Mouse (Mus musculus): ENCODE measurements at regions not wholly inside any gene's neighbourhood (a gene's known extent, or its start where the extent isn't known, plus 50 kb on each side); places are given as distances from the start of the nearest gene placed in this dataset.
A peak's percentile ranks its signal among the peaks of the same experiment; 100 is the strongest.

DNA sequence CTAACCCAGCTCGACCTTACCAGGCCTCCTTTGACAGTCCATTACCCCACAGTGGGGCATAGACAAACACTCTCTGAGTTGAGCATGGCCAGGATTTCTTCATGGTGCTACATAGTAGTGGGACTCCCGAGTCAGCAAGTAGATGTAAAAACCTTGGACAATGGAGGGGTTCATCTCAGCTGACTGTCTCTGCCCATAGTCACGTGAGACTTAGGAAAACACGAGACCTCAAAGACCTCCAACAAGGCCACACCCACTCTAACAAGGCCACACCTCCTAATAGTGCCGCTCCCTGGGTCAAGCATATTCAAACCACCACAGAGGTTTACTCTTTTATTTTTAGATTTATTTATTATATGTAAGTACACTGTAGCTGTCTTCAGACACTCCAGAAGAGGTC lies 52.5 kb upstream of the Cldn24 start:
- Histone ChIP-seq H3K4me1 (replicated peaks) (0 out of 2 replicates have a peak, but pooled peaks cover 7% of the 10 kb centered on the region), H3K4me3 (no peak overlapping the region), H3K27ac (ENCODE audit: poor library complexity, severe bottlenecking) (no peak overlapping the region), H3K9me3 (replicated peaks) (no peaks in the 10 kb centered on the region), H3K36me3 (no peaks in the 10 kb centered on the region), H3K9ac (no peak overlapping the region), H3K4me2 (no peak overlapping the region), H3K27me3 (replicated peaks) (no peaks in the 10 kb centered on the region)
- 83% methylated on average over 5 of the region's 5 CpGs for WGBS
- ATAC-seq (ENCODE audit: insufficient number of reproducible peaks, low FRiP score), result no peak; the same call in 1 of the 2 replicates

DNA sequence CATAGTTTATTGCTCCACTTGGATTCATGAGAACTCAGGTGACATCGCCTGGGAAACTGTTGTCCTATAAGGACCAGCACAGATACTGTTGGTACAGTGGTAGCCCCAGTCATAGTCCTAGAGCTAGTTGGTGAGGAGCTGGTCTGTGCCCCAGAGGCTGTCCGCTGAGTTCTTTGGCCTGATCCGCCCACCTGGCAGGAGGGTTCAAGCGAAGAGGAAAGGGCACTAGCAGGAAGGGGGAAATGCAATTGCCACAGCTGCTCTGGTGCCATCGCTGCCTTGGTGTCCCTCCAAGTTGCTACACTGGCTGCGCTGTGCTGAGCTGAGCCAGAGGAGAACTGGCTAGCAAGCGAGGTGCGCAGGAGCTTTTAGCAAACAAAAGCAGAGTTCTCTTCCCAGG lies 53.2 kb upstream of the Cldn24 start:
- H3K9ac ChIP-seq, result no peak overlapping the region
- no peaks in the 10 kb centered on the region for H3K36me3 ChIP-seq
- no peak overlapping the region for H3K4me2 ChIP-seq
- no peaks in the 10 kb centered on the region for H3K9me3 ChIP-seq (replicated peaks)
- 84% methylated on average over 8 of the region's 8 CpGs for WGBS
- H3K27me3 ChIP-seq (replicated peaks), result no peaks in the 10 kb centered on the region
- ATAC-seq (ENCODE audit: insufficient number of reproducible peaks, low FRiP score), result no peak
- no peak overlapping the region for H3K27ac ChIP-seq (ENCODE audit: poor library complexity, severe bottlenecking)
- no peak overlapping the region for H3K4me3 ChIP-seq
- 0 out of 2 replicates have a peak, but pooled peaks cover 7% of the 10 kb centered on the region for H3K4me1 ChIP-seq (replicated peaks)

DNA sequence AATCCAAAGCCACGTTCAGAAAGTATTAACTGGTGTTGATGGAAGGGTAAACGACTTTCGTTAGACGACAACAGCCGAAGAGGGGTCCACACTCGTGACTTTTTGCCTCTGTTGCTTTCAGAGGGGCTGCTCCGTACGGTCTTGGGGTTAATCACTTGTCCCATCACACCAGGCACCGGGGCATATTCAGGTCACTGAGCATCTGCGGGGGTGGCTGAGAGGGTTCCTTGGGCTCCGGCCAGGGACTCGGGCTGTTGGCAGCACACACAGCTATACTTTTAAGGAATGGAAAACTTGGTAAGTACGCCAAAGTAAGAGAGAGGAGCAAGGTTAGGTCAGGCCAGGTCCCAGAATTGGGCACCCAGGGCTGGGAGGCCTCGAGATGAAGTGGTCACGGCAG lies 50.7 kb upstream of the Cdkn2aip start:
- Histone ChIP-seq H3K4me1 (replicated peaks) (no peaks in the 10 kb centered on the region), H3K27me3 (replicated peaks) (no peaks in the 10 kb centered on the region), H3K9ac (no peak overlapping the region), H3K27ac (ENCODE audit: poor library complexity, severe bottlenecking) (no peak overlapping the region), H3K9me3 (replicated peaks) (no peaks in the 10 kb centered on the region), H3K4me3 (no peak overlapping the region), H3K36me3 (no peaks in the 10 kb centered on the region), H3K4me2 (peak overlapping the region; percentile 11; the same call in 1 of the 2 replicates)
- ATAC-seq (ENCODE audit: insufficient number of reproducible peaks, low FRiP score), result no peak
- WGBS, result 65% methylated on average over 15 of the region's 15 CpGs

DNA sequence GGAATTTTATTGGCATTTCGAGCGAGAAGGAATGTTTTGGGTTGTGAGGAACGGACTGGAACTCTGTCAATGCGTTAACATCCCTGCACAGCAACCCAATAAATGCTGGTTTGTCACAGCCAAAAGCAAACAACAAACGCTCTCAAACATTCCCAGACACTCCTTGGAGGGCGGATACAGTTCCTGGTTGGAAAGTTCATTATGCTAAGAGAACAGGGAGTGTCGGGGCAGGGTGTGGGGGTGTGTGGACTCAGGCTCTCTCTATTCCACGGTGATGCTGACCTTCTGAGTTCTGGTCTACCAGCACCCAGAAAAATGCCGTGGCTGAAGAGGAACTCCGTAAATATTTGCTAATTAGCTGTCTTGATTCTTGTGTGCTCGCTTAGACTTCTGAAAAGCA lies 50.3 kb upstream of the Cdkn2aip start:
- H3K4me3 ChIP-seq, result no peak overlapping the region
- 56% methylated on average over 11 of the region's 11 CpGs for WGBS
- no peak for ATAC-seq (ENCODE audit: insufficient number of reproducible peaks, low FRiP score)
- H3K4me2 ChIP-seq, result peak overlapping the region; percentile 11
- no peak overlapping the region for H3K9ac ChIP-seq
- no peaks in the 10 kb centered on the region for H3K27me3 ChIP-seq (replicated peaks)
- H3K27ac ChIP-seq (ENCODE audit: poor library complexity, severe bottlenecking), result no peak overlapping the region
- H3K36me3 ChIP-seq, result no peaks in the 10 kb centered on the region
- no peaks in the 10 kb centered on the region for H3K4me1 ChIP-seq (replicated peaks)
- no peaks in the 10 kb centered on the region for H3K9me3 ChIP-seq (replicated peaks)
